Mouse (Mus musculus) brown adipose tissue, adult 24 weeks (tissue): Measurements from ENCODE around the gene Rasl12. TPM values are rescaled to one million over a fixed set of nuclear protein-coding genes. Genes with fewer than 3 reads are reported as not detected.
A peak's percentile ranks its signal among the peaks of the same experiment; 100 is the strongest.

ENCODE experiments used
- H3K27ac ChIP-seq: fragments of 200-500 bp; replicated peaks from 2 replicates; pipeline ENCODE4 v1.5.1; 2012; ENCODE audit warnings: low read depth, mild to moderate bottlenecking, low read length
- H3K4me1 ChIP-seq: fragments of 200-500 bp; 2 replicates; pipeline ENCODE4 v1.6.1; 2012; ENCODE audit warnings: low read length, mixed read lengths; ENCODE audit not compliant: control insufficient read depth, insufficient read depth, insufficient read length
- H3K4me3 ChIP-seq: fragments of 200-500 bp; 2 replicates; pipeline ENCODE4 v1.5.1; 2012; ENCODE audit warnings: low read depth, mild to moderate bottlenecking, low read length, moderate library complexity; ENCODE audit not compliant: insufficient read depth
- polyA plus RNA-seq: library from polyadenylated mRNA; stranded (reverse); fragments of >200 nt; gene quantifications from 2 replicates; pipeline ENCODE4 v1.2.4, GENCODE M21; 2012; ENCODE audit not compliant: missing spikeins, insufficient read depth, insufficient read length

Gene Rasl12
- polyA plus RNA-seq, 1 experiment: 138 TPM

DNA sequence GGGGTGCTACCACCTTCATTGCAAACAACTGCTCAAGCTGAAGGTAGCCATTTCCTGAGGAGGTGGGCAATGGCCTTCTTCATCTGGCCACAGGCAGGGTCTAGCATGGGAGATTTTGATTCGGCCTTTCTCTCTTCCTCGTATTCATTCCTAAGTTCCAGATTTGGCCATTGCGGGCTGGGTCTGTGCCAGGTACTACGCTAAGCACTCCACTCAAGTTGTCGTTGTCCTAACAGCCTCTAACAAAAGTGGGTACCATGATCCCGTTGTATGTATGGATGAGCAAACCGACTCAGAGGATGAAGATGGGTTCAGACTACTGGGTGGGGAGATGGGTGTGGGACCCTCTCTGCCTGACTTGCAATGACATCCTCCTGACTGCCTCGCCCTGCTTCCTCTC, 12.1 kb downstream of the Rasl12 start:
- Histone ChIP-seq H3K4me3 (no peak overlapping the region), H3K4me1 (peaks cover 15% of the 10 kb centered on the region; the same call in 1 of the 2 replicates), H3K27ac (0 out of 2 replicates have a peak overlapping the region, but pooled peaks have one; percentile 16)

DNA sequence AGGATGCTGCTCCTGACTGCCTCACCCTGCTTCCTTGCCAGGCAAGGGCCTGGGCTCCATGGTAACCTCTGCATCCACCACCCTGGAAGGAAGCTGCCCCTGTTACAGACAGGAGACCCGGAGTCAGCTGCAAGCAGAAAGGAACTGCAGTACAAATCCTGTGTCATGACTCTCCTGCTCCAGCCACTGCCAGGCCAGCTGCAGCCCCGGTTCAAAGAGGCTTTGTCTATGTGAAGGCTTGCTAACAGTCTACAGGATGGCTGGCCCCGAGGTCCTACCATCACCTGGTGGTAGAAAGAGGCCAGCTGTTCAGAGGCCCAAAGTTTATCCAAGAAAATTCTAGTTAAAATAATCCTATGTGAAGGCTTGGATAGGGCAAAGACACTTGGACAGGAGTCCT, 13.0 kb downstream of the Rasl12 start:
- Histone ChIP-seq H3K4me3 (no peak overlapping the region), H3K27ac (0 out of 2 replicates have a peak overlapping the region, but pooled peaks have one; percentile 10), H3K4me1 (peaks cover 15% of the 10 kb centered on the region; the same call in 1 of the 2 replicates)

DNA sequence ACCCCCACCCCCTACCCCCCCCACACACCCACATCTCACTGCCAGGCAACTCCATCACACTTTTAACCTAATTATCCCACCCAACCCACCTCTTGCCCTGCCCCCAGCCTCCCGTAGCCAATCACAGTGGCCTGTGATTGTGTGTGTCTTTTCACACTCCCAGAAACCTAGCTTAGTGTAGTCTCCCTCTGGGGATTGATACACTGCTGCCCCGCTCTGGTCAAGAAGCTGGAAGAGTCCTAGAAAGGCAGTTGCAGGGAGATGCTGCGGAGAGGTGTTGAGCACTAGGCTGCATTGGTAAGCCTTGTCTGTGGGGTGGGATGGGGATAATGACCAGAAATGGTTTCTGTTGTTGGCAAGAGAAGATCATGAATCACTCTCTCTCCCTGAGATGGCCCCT, 19.4 kb downstream of the Rasl12 start:
- H3K4me3 ChIP-seq: no peak overlapping the region
- no peaks in the 10 kb centered on the region for H3K4me1 ChIP-seq
- H3K27ac ChIP-seq: no peak overlapping the region

DNA sequence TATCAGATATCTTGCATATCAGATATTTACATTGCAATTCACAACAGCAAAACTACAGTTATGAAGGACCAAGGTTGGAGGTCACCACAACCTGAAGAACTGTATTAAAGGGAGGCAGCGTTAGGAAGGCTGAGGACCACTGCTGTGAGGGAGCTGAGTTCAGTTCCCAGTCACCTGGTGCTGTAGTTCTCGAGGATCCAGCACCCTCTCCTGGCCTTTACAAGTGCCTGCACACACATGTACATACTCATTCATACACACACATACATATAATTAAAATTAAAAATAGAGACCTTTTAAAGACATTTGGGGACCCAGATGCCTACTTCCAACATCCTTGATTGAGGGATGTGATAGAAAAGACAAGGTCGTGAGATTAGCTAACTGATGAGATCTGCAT, 21.3 kb downstream of the Rasl12 start:
- no peaks in the 10 kb centered on the region for H3K4me1 ChIP-seq
- H3K4me3 ChIP-seq: no peak overlapping the region
- H3K27ac ChIP-seq: no peak overlapping the region

DNA sequence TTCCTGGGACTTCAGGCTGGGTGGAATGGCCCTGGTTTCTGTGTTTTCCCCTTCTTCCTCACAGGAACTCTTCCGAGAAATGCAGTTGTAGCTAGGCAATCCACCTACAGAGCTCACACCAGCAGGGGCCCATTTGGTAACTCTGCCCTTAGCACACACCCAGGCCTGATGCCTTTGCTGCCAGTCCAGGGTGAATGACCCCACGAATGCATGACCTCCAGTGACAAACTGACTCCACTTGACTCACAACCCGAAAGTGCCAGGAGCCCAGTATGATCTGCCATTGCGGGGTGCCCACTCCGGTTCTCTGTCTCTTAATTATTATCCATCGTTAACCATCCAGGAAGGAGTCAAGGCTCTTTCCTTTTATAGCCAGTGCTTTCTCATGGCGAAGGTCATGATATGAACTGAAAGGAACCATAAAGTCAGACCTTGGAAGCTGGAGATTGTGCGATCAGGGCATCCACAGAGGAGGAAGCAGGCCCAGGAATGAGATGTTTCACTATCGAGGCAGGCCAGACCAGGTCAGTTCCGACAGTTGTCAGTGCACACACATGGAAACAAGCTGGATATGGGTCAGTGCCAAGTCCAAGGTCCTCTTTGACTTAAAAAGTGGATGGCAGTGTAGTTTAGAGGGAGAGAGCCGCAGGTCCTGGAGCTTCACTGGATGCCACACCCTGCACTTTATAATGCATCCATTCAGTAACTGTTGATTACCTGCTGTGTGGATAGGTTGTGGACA, 24.6 kb downstream of the Rasl12 start, which contains the start of gene Slc51b:
Gene Slc51b, minus strand, starts transcription at position 196 of the 742 bp plus-strand sequence.
- Histone ChIP-seq H3K4me1 (no peaks in the 10 kb centered on the region), H3K4me3 (no peak within 1 kb of the TSS), H3K27ac (no peak within 1 kb of the TSS)

DNA sequence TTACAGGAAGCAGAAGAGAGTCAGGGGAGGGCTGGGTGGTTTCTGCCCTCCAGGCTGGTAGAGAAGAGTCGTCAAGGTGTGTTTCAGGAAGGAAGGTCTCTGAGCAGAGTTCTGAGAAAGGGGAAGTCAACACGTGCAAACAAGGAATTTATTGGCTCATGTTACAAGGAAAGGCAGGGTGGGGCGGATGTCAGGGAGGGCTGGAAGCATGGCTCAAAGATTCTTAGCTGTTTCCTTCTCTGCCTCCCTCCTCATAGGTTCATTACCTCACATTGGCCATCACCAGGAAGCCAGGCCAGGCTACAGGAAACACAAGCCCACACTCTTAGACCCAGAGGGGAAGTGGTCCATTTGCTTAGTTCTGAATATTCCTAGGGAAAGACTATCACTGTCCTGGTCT, 26.1 kb downstream of the Rasl12 start:
- no peak overlapping the region for H3K27ac ChIP-seq
- H3K4me3 ChIP-seq: no peak overlapping the region
- no peaks in the 10 kb centered on the region for H3K4me1 ChIP-seq

DNA sequence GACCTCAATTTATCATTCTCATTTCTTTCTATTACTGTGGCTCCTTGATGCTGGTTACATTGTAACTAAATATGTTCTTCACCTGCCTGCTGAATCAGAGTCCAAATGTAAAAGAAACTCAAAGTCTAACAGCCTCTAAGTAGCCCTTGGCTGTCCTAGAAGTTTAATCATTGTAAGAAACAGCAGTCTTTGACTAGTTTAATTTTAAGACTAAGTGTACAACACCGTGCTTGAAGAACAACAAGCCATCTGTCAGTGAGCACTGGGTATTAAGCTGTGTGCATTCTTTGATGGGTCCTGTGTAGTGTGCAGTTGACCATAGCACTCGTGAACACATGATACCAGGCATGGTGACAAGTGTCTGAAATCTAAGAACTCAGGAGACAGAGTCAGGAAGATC, 29.2 kb downstream of the Rasl12 start:
- no peak overlapping the region for H3K27ac ChIP-seq
- no peaks in the 10 kb centered on the region for H3K4me1 ChIP-seq
- H3K4me3 ChIP-seq: no peak overlapping the region

DNA sequence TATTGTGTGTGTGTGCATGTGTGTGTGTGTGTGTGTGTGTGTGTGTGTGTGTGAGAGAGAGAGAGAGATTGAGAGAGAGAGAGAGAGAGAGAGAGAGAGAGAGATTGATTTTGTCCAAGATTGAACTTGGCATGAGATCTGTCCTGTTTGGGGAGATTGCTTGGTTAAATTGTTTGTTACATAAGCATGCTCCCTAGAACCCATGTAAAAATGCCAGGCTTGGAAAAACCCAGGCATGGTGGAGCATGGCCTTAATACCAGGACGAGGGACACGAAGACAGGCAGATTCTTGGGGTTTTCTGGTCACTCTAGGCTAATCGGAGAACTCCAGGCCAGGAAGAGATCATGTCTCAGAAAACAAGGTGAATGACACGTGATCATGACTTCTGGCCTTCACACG, 29.7 kb downstream of the Rasl12 start:
- Histone ChIP-seq H3K27ac (no peak overlapping the region), H3K4me1 (no peaks in the 10 kb centered on the region), H3K4me3 (no peak overlapping the region)

DNA sequence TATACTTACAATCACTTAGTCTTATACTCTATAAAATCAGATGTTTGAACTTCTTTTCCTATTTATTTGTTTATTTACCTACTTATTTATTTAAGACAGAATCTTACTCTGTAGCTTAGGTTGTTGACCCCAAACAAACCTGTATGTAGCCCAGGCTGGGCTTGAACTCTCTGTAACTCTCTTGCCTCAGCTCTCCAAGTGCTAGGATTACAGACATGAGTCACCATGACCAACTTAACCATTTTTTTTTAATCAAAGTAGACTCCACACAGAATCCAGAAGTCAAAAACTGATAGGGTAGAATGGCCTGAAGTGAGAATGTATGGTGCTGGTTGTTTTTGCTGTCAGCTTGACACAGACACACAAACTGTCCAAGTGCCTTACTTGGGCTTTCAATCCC, 32.1 kb downstream of the Rasl12 start:
- H3K4me3 ChIP-seq: no peak overlapping the region
- no peaks in the 10 kb centered on the region for H3K4me1 ChIP-seq
- no peak overlapping the region for H3K27ac ChIP-seq

DNA sequence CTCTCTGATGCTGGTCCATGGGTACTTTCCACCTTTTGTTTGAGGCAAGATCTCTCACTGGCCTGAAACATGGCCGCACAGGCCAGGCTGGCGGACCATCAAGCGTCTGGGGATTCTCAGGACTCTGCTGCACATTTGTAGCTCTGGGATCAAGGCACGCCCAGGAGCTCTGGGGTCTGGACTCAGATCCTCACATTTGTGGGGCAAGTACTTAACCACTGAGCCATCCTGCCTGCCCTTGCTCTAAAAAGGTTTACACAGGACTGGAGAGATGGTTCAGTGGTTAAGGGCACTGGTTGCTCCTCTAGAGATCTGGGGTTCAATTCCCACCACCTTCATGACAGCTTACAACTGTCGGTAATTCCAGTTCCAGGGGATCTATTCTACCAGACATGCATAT, 32.6 kb downstream of the Rasl12 start:
- H3K4me1 ChIP-seq: no peaks in the 10 kb centered on the region
- no peak overlapping the region for H3K4me3 ChIP-seq
- H3K27ac ChIP-seq: no peak overlapping the region

DNA sequence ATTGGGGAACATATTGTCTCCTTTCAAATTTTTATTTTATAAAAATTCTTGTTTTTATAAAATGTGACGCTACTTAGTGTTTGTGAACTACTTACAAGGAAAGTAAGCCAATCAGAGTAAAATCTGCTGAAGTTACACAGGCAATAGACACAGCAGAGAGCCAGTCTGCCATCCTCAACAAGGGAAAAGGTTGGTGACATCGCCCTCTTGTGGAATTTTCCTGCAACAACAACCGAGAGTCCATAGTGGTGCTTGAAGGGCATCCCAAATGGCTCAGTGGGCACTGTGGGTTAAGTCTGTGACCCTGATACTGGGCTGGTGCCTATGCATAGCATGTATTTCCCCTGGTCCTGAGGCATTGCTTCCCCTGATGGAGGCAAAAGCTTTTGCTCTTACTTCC, 33.9 kb downstream of the Rasl12 start:
- Histone ChIP-seq H3K27ac (no peak overlapping the region), H3K4me1 (0 out of 2 replicates have a peak, but pooled peaks cover 3% of the 10 kb centered on the region), H3K4me3 (no peak overlapping the region)

DNA sequence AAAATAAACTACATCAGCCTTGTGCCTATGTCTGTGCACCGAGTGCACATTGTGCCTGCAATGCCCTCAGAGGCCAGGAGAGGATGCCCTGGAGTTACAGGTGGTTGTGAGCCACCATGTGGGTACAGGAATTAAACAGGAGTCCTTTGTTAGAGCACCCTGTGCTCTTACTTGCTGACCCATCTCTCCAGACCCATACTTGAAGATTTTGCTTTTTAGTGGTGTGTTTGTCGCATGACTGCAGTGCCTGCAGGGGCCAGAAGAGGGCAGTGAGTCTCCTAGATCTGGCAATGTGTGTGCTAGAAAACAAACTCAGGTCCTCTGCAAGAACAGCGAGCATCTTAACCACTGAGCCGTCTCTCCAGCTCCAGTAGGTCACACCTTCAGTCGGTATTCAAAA, 35.8 kb downstream of the Rasl12 start:
- no peak overlapping the region for H3K27ac ChIP-seq
- 0 out of 2 replicates have a peak, but pooled peaks cover 3% of the 10 kb centered on the region for H3K4me1 ChIP-seq
- no peak overlapping the region for H3K4me3 ChIP-seq

DNA sequence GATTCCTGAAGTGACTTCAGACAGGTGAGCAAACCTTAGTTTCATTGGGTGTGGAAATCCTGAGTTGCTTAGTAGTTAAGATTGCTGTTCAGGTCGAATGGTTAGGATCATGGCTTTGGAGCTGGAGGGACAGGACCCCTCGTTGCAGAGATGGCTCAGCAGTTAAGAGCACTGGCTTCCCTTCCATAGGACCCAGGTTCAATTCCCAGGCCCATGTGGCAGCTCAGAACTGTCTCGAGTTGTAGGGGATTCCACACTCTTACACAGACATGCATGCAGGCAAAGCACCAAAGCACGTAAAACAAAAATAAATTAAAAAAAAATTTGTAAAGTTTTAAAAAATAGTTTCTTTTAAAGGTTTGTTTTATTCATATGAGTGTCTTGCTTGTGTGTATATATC, 36.9 kb downstream of the Rasl12 start:
- no peak overlapping the region for H3K4me3 ChIP-seq
- 0 out of 2 replicates have a peak, but pooled peaks cover 3% of the 10 kb centered on the region for H3K4me1 ChIP-seq
- no peak overlapping the region for H3K27ac ChIP-seq

DNA sequence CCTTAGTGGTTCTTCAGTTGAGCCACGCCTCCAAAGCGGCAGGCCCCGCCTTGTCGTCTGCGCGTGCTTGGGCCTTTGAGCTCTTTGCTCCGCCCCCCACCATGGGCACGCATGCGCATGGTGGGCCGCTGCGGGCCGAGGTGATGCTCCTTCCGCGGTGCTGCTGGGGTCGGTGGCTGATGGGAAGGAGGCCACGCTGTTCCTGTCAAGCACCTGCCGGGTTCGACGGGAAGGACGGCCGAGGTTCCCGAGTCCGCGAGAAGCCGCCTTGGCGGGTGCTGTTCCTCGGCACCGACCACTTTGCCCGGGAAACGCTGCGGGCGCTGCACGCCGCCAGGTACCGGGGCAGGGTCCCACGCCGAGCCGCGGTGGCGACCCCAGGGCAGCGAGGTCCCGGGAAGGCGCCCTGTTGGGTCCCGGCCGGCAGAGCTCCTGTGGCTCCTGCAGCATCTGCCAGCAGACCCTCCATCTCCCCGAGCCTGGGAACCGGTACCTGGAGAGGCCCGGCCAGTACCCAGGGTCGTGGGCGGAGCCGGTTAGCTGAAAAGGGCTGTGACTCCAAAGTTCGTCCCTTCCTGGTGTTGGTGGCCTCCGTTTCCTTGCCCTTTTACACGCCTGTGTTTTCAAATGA, 37.5 kb downstream of the Rasl12 start, which contains the start of gene Mtfmt:
Gene Mtfmt, plus strand, starts transcription at position 112 of the 631 bp plus-strand sequence.
- Histone ChIP-seq H3K4me3 (peak within 1 kb of the TSS; percentile 94), H3K27ac (no peak within 1 kb of the TSS), H3K4me1 (0 out of 2 replicates have a peak, but pooled peaks cover 3% of the 10 kb centered on the region)

DNA sequence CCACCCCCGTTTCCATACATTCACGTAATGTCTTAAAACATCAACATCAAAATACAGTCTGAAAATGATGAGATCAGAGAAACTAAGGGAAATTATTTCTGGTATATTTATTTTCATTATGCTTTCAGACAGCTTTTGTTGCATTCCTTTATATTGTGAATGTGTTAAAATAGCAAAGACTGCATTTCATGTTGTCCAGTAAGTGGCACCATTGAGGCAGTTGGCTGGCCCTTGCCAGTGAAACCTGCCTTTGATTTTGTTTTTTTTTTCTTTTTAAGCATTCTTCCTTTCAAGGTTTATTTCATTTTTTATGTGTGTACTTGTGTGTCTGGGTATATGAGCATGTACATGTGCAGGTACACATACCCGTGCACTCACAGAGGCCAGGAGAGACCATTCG, 46.4 kb downstream of the Rasl12 start:
- H3K4me3 ChIP-seq: no peak overlapping the region
- H3K4me1 ChIP-seq: no peaks in the 10 kb centered on the region
- H3K27ac ChIP-seq: no peak overlapping the region

DNA sequence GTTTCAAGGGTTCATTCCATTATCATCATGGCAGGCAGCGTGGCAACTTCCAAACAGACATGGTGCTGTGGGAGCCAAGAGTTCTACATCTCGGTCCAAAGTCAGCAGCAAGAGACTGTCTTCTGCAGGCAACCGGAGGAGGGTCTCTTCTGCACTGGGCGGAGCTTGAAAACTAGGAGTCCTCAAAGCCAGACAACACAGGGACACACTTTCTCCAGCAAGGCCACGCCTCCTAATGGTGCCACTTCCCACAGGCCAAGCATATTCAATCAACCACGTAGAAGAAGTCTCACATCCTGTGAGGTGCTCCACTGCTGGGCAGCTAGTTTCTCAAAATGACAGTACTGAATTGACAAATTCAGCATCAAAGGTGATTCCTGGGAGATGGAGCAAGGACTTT, 49.6 kb downstream of the Rasl12 start:
- Histone ChIP-seq H3K4me1 (no peaks in the 10 kb centered on the region), H3K4me3 (no peak overlapping the region), H3K27ac (no peak overlapping the region)
